Mouse (Mus musculus) kidney, embryonic 15.5 days (tissue): ENCODE results near the gene Cecr2. TPM values are rescaled to one million over a fixed set of nuclear protein-coding genes. Genes with fewer than 3 reads are reported as not detected.

Experiments
- ATAC-seq: fragments of 200-750 bp; cut with Nextera tagmentation; replicated peaks from 2 replicates; pipeline ENCODE4 v1.8.0; 2017; ENCODE audit warnings: moderate TSS enrichment; ENCODE audit not compliant: low FRiP score
- H3K27ac ChIP-seq: fragments of 300-500 bp; sonication (generic); 2 replicates; pipeline ENCODE4 v1.5.1; 2015; ENCODE audit warnings: mild to moderate bottlenecking, inconsistent platforms
- H3K27me3 ChIP-seq: fragments of 300-500 bp; sonication (generic); 2 replicates; pipeline ENCODE4 v1.6.1; 2015; ENCODE audit warnings: inconsistent platforms
- H3K36me3 ChIP-seq: fragments of 300-500 bp; sonication (generic); 2 replicates; pipeline ENCODE4 v1.6.1; 2015; ENCODE audit warnings: inconsistent platforms
- H3K4me1 ChIP-seq: fragments of 300-500 bp; sonication (generic); 2 replicates; pipeline ENCODE4 v1.6.1; 2015; ENCODE audit warnings: inconsistent platforms
- H3K4me2 ChIP-seq: fragments of 300-500 bp; sonication (generic); 2 replicates; pipeline ENCODE4 v1.6.1; 2015; ENCODE audit warnings: moderate library complexity, mild to moderate bottlenecking, inconsistent platforms
- H3K4me3 ChIP-seq: fragments of 300-500 bp; sonication (generic); replicated peaks from 2 replicates; pipeline ENCODE4 v1.5.1; 2015; ENCODE audit warnings: mild to moderate bottlenecking, inconsistent platforms
- H3K9ac ChIP-seq: fragments of 300-500 bp; sonication (generic); 2 replicates; pipeline ENCODE4 v1.6.1; 2015; ENCODE audit warnings: mild to moderate bottlenecking, inconsistent platforms
- H3K9me3 ChIP-seq: fragments of 300-500 bp; sonication (generic); replicated peaks from 2 replicates; pipeline ENCODE4 v1.6.1; 2016; ENCODE audit warnings: inconsistent platforms
- WGBS: fragments of 180-500 bp; shearing (Covaris S2); methylation state at CpG from one replicate; pipeline ENCODE4 v1.1.7; 2015; ENCODE audit warnings: mixed read lengths; 5-methylcytosine and 5-hydroxymethylcytosine counted together
- polyA plus RNA-seq: library from polyadenylated mRNA; unstranded; fragments of >200 nt; fragmentation: Nextera tagmentation; extraction: Ambion mirVana; gene quantifications from 2 replicates; pipeline ENCODE4 v1.2.1, GENCODE M21; 2015

The Cecr2 gene
- polyA plus RNA-seq, 1 experiment from 2014 or later, result 6.7 TPM

DNA sequence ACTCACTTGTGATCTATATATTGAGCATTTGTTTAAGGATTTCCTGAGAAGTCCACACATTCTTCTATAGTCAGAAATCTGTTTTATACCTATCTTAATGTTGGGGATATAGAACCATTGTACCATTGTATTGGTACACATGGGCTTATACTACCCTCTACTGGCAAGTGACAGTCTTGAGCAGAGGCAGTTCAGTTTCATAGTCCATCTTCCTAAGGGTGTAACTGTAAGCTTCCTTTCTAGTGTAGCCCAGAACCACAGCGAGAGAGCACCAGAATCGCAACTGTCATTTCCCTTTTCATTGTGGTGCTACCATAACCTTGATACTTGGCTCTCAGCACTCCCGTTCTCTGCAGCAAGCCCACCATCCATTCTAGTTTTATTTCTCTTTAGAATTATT, 70.4 kb downstream of the Cecr2 start:
- no peak overlapping the region for H3K4me2 ChIP-seq
- no peak overlapping the region for H3K9ac ChIP-seq
- H3K4me1 ChIP-seq, result no peaks in the 10 kb centered on the region
- no peaks in the 10 kb centered on the region for H3K27me3 ChIP-seq
- WGBS, result 71% methylated on average over 3 of the region's 3 CpGs
- no peaks in the 10 kb centered on the region for H3K9me3 ChIP-seq
- 0 out of 2 replicates have a peak, but pooled peaks cover 11% of the 10 kb centered on the region for H3K36me3 ChIP-seq
- H3K4me3 ChIP-seq, result no peak overlapping the region
- no peak overlapping the region for H3K27ac ChIP-seq
- ATAC-seq, result no peak; the same call in 1 of the 2 replicates

DNA sequence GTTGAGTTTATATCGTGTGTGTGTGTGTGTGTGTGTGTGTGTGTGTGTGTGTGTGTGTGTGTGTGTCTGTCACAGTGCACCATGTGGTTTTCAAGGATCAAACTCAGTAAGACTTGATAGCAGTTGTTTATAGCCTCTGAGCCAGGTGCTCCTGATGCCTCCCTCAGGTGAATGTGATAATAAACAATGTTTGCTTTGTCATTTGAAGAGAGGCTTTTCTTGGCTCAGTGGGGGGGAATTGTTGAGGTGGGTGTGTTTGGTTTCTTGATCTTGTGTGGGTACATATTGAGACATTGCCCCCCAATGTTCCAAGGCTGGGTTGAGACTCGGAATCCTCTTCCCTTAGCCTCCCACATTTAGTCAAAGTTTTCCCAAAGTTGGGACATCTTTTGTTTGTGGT, 77.0 kb downstream of the Cecr2 start:
- Histone ChIP-seq H3K9me3 (no peaks in the 10 kb centered on the region), H3K27ac (no peak overlapping the region), H3K4me3 (no peak overlapping the region), H3K27me3 (no peaks in the 10 kb centered on the region), H3K9ac (no peak overlapping the region), H3K4me2 (no peak overlapping the region), H3K4me1 (no peaks in the 10 kb centered on the region), H3K36me3 (0 out of 2 replicates have a peak, but pooled peaks cover 7% of the 10 kb centered on the region)
- no peak for ATAC-seq
- 84% methylated on average over 2 of the region's 2 CpGs for WGBS

DNA sequence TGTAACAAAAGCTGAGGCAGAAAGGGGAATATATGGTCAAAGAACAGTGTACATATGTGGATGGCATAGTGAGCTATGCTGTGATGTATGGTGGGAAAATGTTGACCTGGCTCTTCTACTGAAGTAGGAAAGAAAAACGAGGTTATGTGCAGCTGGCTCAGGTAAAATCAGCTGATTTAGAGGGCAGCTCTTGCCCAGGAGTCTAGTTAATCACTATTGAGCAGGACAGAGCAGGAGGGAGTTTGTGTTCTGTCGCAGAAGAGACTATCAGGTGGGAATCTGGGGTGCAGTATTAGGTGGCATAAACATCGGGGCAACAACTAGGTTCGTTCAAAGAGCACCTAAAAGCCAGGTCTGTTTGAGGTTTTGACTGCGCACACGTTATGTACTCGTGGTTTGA, 78.1 kb downstream of the Cecr2 start:
- no peak overlapping the region for H3K4me2 ChIP-seq
- no peak overlapping the region for H3K4me3 ChIP-seq
- ATAC-seq, result no peak
- H3K4me1 ChIP-seq, result no peaks in the 10 kb centered on the region
- H3K36me3 ChIP-seq, result no peaks in the 10 kb centered on the region
- no peak overlapping the region for H3K27ac ChIP-seq
- H3K27me3 ChIP-seq, result no peaks in the 10 kb centered on the region
- 83% methylated on average over 7 of the region's 7 CpGs for WGBS
- no peaks in the 10 kb centered on the region for H3K9me3 ChIP-seq
- no peak overlapping the region for H3K9ac ChIP-seq

DNA sequence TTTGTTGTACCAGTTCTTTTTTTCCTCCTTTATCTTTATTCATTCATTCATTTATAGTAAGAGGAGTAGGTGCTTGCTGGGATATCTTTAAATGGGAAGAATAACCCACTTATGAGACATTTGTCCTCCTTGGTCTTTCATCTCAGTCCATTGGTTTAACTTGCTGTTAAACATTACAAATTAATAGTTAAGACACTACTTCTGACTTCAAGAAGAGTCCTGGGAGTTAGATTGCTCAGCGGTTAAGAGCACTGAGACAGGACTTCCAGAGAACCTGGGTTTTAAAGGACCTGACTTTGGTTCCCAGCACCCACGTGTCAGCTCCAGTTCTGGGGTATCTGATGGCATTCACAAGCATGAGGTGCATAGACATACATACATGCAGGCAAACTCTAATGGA, 80.2 kb downstream of the Cecr2 start:
- H3K27ac ChIP-seq, result no peak overlapping the region
- no peak overlapping the region for H3K9ac ChIP-seq
- no peaks in the 10 kb centered on the region for H3K27me3 ChIP-seq
- H3K4me2 ChIP-seq, result no peak overlapping the region
- WGBS, result 80% methylated on average over 2 of the region's 2 CpGs
- H3K4me3 ChIP-seq, result no peak overlapping the region
- H3K4me1 ChIP-seq, result no peaks in the 10 kb centered on the region
- ATAC-seq, result no peak
- no peaks in the 10 kb centered on the region for H3K9me3 ChIP-seq
- no peaks in the 10 kb centered on the region for H3K36me3 ChIP-seq

- no peak overlapping the region for H3K27ac ChIP-seq
- no peak overlapping the region for H3K9ac ChIP-seq
- no peak overlapping the region for H3K4me3 ChIP-seq
- WGBS, result 92% methylated on average over 2 of the region's 2 CpGs
- no peaks in the 10 kb centered on the region for H3K9me3 ChIP-seq
- H3K4me2 ChIP-seq, result no peak overlapping the region
- H3K36me3 ChIP-seq, result peaks cover 69% of the 10 kb centered on the region
- H3K27me3 ChIP-seq, result no peaks in the 10 kb centered on the region
- no peak for ATAC-seq
- no peaks in the 10 kb centered on the region for H3K4me1 ChIP-seq
Observed at GRCm38 (mm10) chr6:120761151-120761550, 95.0 kb downstream of the Cecr2 start.

GRCm38 (mm10) chr6:120769972-120770371, 103.8 kb downstream of the Cecr2 start:
- no peak overlapping the region for H3K9ac ChIP-seq
- H3K9me3 ChIP-seq, result no peaks in the 10 kb centered on the region
- H3K27ac ChIP-seq, result no peak overlapping the region
- peaks cover 28% of the 10 kb centered on the region for H3K36me3 ChIP-seq
- no peaks in the 10 kb centered on the region for H3K27me3 ChIP-seq
- no peak overlapping the region for H3K4me3 ChIP-seq
- no peak overlapping the region for H3K4me2 ChIP-seq
- ATAC-seq, result no peak
- 83% methylated on average over 1 of the region's 1 CpGs for whole genome bisulfite sequencing
- H3K4me1 ChIP-seq, result no peaks in the 10 kb centered on the region

GRCm38 (mm10) chr6:120771366-120771765, 105.2 kb downstream of the Cecr2 start:
- H3K27ac ChIP-seq, result no peak overlapping the region
- WGBS, result 86% methylated on average over 1 of the region's 1 CpGs
- H3K36me3 ChIP-seq, result peaks cover 18% of the 10 kb centered on the region
- no peak for ATAC-seq
- no peak overlapping the region for H3K4me2 ChIP-seq
- H3K9ac ChIP-seq, result no peak overlapping the region
- H3K4me1 ChIP-seq, result no peaks in the 10 kb centered on the region
- no peaks in the 10 kb centered on the region for H3K9me3 ChIP-seq
- H3K4me3 ChIP-seq, result no peak overlapping the region
- H3K27me3 ChIP-seq, result no peaks in the 10 kb centered on the region

DNA sequence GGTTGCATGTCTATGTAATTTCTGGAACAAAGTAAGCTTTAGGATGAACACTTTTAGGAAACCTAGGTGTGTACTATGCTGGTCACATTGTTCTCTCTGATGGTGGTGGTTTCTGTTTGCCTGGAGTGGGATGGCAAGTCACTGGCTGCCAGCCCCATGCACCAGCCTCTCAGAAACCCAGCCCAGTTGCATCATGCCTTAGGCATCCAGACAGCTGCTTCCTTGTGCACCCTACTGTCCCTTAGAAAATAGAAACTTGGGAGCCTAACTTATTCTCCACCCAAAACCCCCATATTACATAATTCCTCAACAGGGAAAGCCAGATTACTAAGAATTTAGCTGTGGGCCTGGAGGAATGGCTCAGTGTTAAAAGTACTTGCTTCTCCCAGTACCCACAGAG, 105.9 kb downstream of the Cecr2 start:
- Histone ChIP-seq H3K9me3 (no peaks in the 10 kb centered on the region), H3K27me3 (no peaks in the 10 kb centered on the region), H3K9ac (no peak overlapping the region), H3K27ac (no peak overlapping the region), H3K36me3 (peaks cover 15% of the 10 kb centered on the region), H3K4me2 (no peak overlapping the region), H3K4me3 (no peak overlapping the region), H3K4me1 (no peaks in the 10 kb centered on the region)
- ATAC-seq, result no peak

- Histone ChIP-seq H3K4me1 (no peaks in the 10 kb centered on the region), H3K27ac (no peak within 1 kb of the TSS), H3K4me2 (no peak within 1 kb of the TSS), H3K4me3 (no peak within 1 kb of the TSS), H3K27me3 (no peaks in the 10 kb centered on the region), H3K36me3 (peaks cover 12% of the 10 kb centered on the region), H3K9me3 (no peaks in the 10 kb centered on the region), H3K9ac (no peak within 1 kb of the TSS)
- no peak for ATAC-seq
- 59% methylated on average over 5 of the region's 5 CpGs for WGBS
Observed at GRCm38 (mm10) chr6:120773149-120773628, 107.0 kb downstream of the Cecr2 start, which contains the start of gene Slc25a18. Slc25a18 (plus strand) TSS chr6:120773578.

- Histone ChIP-seq H3K9me3 (no peaks in the 10 kb centered on the region), H3K27ac (no peak overlapping the region), H3K36me3 (peaks cover 7% of the 10 kb centered on the region; the same call in 1 of the 2 replicates), H3K4me2 (no peak overlapping the region), H3K4me3 (no peak overlapping the region), H3K27me3 (no peaks in the 10 kb centered on the region), H3K9ac (no peak overlapping the region), H3K4me1 (no peaks in the 10 kb centered on the region)
- no peak for ATAC-seq
- WGBS, result 87% methylated on average over 6 of the region's 6 CpGs
Observed at GRCm38 (mm10) chr6:120773763-120774162, 107.6 kb downstream of the Cecr2 start.

- H3K9ac ChIP-seq, result no peak overlapping the region
- no peak for ATAC-seq
- H3K27me3 ChIP-seq, result no peaks in the 10 kb centered on the region
- no peak overlapping the region for H3K4me3 ChIP-seq
- H3K4me2 ChIP-seq, result no peak overlapping the region
- H3K27ac ChIP-seq, result no peak overlapping the region
- 68% methylated on average over 3 of the region's 3 CpGs for WGBS
- H3K9me3 ChIP-seq, result no peaks in the 10 kb centered on the region
- peaks cover 5% of the 10 kb centered on the region; the same call in 1 of the 2 replicates for H3K36me3 ChIP-seq
- no peaks in the 10 kb centered on the region for H3K4me1 ChIP-seq
Observed at GRCm38 (mm10) chr6:120776286-120776685, 110.1 kb downstream of the Cecr2 start.

- no peaks in the 10 kb centered on the region for H3K36me3 ChIP-seq
- H3K27ac ChIP-seq, result no peak overlapping the region
- H3K4me1 ChIP-seq, result 0 out of 2 replicates have a peak, but pooled peaks cover 4% of the 10 kb centered on the region
- ATAC-seq, result no peak
- H3K4me3 ChIP-seq, result no peak overlapping the region
- no peaks in the 10 kb centered on the region for H3K9me3 ChIP-seq
- no peak overlapping the region for H3K9ac ChIP-seq
- H3K4me2 ChIP-seq, result no peak overlapping the region
- H3K27me3 ChIP-seq, result no peaks in the 10 kb centered on the region
- WGBS, result 80% methylated on average over 9 of the region's 9 CpGs
Observed at GRCm38 (mm10) chr6:120777533-120777932, 111.4 kb downstream of the Cecr2 start.

DNA sequence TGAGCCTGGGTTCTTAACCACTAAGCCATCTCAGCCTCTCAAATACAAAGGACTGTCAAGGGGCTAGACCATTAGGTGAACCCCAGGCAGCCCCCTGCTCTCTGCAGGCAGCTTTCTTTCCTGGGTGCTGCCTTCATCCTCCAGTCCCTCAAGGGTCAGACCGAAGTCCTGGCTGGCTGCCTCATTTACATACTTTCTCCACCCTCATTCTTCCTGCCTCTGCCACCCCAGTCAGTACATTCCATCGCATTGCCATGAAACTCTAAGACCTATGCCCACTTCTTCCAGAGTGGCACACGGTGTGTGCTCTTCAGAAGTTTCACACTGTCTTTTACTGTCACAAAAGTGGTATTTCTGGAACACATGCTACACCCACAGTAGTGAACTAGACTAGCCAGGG, 112.1 kb downstream of the Cecr2 start:
- 41% methylated on average over 3 of the region's 3 CpGs for WGBS
- Histone ChIP-seq H3K27me3 (no peaks in the 10 kb centered on the region), H3K27ac (no peak overlapping the region), H3K4me1 (0 out of 2 replicates have a peak, but pooled peaks cover 4% of the 10 kb centered on the region), H3K4me2 (no peak overlapping the region), H3K9ac (no peak overlapping the region), H3K9me3 (no peaks in the 10 kb centered on the region), H3K4me3 (no peak overlapping the region), H3K36me3 (no peaks in the 10 kb centered on the region)
- no peak for ATAC-seq
